Mouse (Mus musculus) forebrain, embryonic 10.5 days (tissue): ENCODE data around the gene Cdh23. TPM values are rescaled to one million over a fixed set of nuclear protein-coding genes. Genes with fewer than 3 reads are reported as not detected.

Experiments used
- DNase-seq: peaks from one replicate; pipeline ENCODE4 v3.0.0-alpha.2; 2017; ENCODE audit warnings: low spot score; ENCODE audit errors: extremely low spot score
- H3K27ac ChIP-seq: fragments of 300-500 bp; sonication (generic); 2 replicates; pipeline ENCODE4 v1.5.1; 2016; ENCODE audit warnings: mild to moderate bottlenecking
- H3K27me3 ChIP-seq: fragments of 300-500 bp; sonication (generic); 2 replicates; pipeline ENCODE4 v1.6.1; 2016; ENCODE audit warnings: mild to moderate bottlenecking; ENCODE audit not compliant: poor library complexity, severe bottlenecking
- H3K36me3 ChIP-seq: fragments of 300-500 bp; sonication (generic); replicated peaks from 2 replicates; pipeline ENCODE4 v1.6.1; 2016; ENCODE audit warnings: mild to moderate bottlenecking, moderate library complexity
- H3K4me1 ChIP-seq: fragments of 300-500 bp; sonication (generic); 2 replicates; pipeline ENCODE4 v1.6.1; 2016
- H3K4me3 ChIP-seq: fragments of 300-500 bp; sonication (generic); 2 replicates; pipeline ENCODE4 v1.5.1; 2016; ENCODE audit warnings: mild to moderate bottlenecking, moderate library complexity
- H3K9me3 ChIP-seq: fragments of 300-500 bp; sonication (generic); 2 replicates; pipeline ENCODE4 v1.6.1; 2016; ENCODE audit warnings: mild to moderate bottlenecking, moderate library complexity
- WGBS: fragments of 180-500 bp; shearing (Covaris S2); methylation state at CpG from one replicate; pipeline ENCODE4 v1.1.7; 2016; 5-methylcytosine and 5-hydroxymethylcytosine counted together
- polyA plus RNA-seq: library from polyadenylated mRNA; unstranded; fragments of >200 nt; fragmentation: Nextera tagmentation; extraction: Ambion mirVana; gene quantifications from 2 replicates; pipeline ENCODE4 v1.2.1, GENCODE M21; 2016

Gene Cdh23
- polyA plus RNA-seq, 1 experiment from 2014 or later, result 0.32 TPM

- peaks cover 86% of the 10 kb centered on the region for H3K36me3 ChIP-seq
- no peak for DNase-seq
- peaks cover 6% of the 10 kb centered on the region for H3K4me1 ChIP-seq
- H3K27ac ChIP-seq, result no peak overlapping the region
- H3K4me3 ChIP-seq, result no peak overlapping the region
- WGBS, result 89% methylated on average over 3 of the region's 3 CpGs
- H3K9me3 ChIP-seq, result no peaks in the 10 kb centered on the region
- H3K27me3 ChIP-seq, result no peaks in the 10 kb centered on the region
These were observed 400.9 kb downstream of the Cdh23 start for GRCm38 (mm10) chr10:60295356-60295755.

GRCm38 (mm10) chr10:60294621-60295020 lies 401.7 kb downstream of the Cdh23 start:
- no peak for DNase-seq
- peaks cover 79% of the 10 kb centered on the region for H3K36me3 ChIP-seq
- no peak overlapping the region for H3K4me3 ChIP-seq
- H3K9me3 ChIP-seq, result no peaks in the 10 kb centered on the region
- H3K27ac ChIP-seq, result no peak overlapping the region
- WGBS, result 82% methylated on average over 7 of the region's 7 CpGs
- H3K27me3 ChIP-seq, result no peaks in the 10 kb centered on the region
- H3K4me1 ChIP-seq, result peaks cover 14% of the 10 kb centered on the region

DNA sequence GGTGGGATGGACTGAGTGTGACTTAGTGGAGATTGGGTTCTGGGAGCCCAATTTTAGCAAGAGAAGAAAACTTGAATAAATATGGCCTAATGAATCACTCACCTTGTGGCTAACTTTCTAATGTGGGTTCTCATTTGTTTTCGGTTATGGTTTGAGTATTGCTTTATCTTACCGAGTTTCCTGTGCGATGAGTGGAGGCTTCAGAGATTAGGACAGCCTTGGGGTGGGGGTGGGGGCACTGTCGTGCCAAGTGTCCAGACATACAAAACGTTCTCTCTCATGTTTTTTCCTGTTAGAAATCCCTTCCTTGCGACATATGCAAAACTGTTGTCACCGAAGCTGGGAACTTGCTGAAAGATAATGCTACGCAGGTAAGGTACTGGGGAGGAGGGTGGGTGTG lies 404.1 kb downstream of the Cdh23 start:
- H3K9me3 ChIP-seq, result no peaks in the 10 kb centered on the region
- peaks cover 25% of the 10 kb centered on the region for H3K4me1 ChIP-seq
- H3K36me3 ChIP-seq, result peaks cover 57% of the 10 kb centered on the region
- 89% methylated on average over 8 of the region's 8 CpGs for WGBS
- H3K27me3 ChIP-seq, result no peaks in the 10 kb centered on the region
- H3K27ac ChIP-seq, result no peak overlapping the region
- no peak overlapping the region for H3K4me3 ChIP-seq
- no peak for DNase-seq

DNA sequence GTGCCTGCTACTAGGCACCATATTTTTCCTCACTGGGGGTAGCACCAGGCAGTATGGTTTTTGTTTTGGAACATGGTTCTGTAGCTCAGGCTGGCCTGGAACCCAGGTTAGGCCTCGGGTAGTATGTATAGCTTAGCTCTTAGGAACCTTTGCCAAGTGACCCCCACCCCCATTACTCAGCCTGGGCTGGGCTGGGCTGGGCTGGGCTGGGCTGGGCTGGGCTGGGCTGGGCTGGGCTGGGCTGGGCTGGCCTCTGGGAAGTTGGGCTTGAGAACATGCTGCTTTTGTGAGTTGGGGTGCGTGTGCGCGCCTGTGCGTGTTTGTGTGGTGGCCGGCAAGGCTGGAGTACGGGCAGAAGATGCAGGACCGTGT lies 405.6 kb downstream of the Cdh23 start:
- 90% methylated on average over 8 of the region's 8 CpGs for WGBS
- Histone ChIP-seq H3K4me3 (no peak overlapping the region), H3K27ac (no peak overlapping the region), H3K36me3 (peaks cover 46% of the 10 kb centered on the region), H3K9me3 (no peaks in the 10 kb centered on the region), H3K27me3 (no peaks in the 10 kb centered on the region), H3K4me1 (peaks cover 38% of the 10 kb centered on the region)
- no peak for DNase-seq

DNA sequence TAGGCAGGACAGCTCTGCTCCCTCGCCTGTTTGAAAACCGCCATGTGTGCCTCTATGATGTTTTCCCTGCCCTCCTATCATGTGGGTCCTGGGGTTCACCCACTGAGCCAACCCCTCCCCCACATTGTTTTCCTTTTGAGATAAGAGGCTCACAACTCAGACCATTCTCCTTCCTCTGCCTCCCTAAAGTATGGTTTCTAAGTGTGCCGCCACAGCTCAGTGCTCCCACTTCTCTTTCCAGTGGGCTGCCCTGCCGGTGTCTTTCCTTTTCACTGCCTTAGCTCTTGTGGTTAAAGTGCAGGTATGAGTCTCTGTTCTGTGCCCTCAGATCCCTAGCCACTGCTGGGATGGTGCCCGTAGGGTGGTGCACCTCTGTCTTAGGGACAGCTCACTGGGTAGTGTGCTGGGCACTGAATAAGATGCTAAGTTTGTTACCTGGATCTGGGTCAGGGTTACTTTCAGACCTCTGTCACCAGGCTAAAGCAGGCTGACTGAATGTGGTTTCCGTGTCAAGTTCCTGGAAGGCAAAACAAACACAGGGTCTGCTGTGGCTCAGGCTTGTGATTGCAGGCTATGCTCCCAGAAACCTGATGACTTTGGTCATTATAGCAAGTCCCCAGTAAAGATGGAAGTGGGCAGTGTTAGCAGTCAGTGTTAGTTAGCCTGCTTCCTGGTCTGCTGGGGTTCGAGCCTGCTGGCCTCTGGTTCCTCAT lies 406.1 kb downstream of the Cdh23 start:
- Histone ChIP-seq H3K27ac (0 out of 2 replicates have a peak overlapping the region, but pooled peaks have one; percentile 6), H3K27me3 (no peaks in the 10 kb centered on the region), H3K4me3 (no peak overlapping the region), H3K36me3 (peaks cover 40% of the 10 kb centered on the region), H3K9me3 (no peaks in the 10 kb centered on the region), H3K4me1 (peaks cover 44% of the 10 kb centered on the region)
- no peak for DNase-seq
- WGBS, result 78% methylated on average over 7 of the region's 7 CpGs

- Histone ChIP-seq H3K4me3 (no peak overlapping the region), H3K27me3 (no peaks in the 10 kb centered on the region), H3K9me3 (no peaks in the 10 kb centered on the region), H3K27ac (no peak overlapping the region), H3K36me3 (peaks cover 31% of the 10 kb centered on the region), H3K4me1 (peaks cover 53% of the 10 kb centered on the region)
- WGBS, result 93% methylated on average over 8 of the region's 8 CpGs
- DNase-seq, result no peak
These were observed 407.1 kb downstream of the Cdh23 start for GRCm38 (mm10) chr10:60289216-60289615.

GRCm38 (mm10) chr10:60287726-60288125 lies 408.6 kb downstream of the Cdh23 start:
- H3K4me1 ChIP-seq, result peaks cover 66% of the 10 kb centered on the region
- H3K27ac ChIP-seq, result no peak overlapping the region

GRCm38 (mm10) chr10:60287161-60287560 lies 409.1 kb downstream of the Cdh23 start:
- WGBS, result 90% methylated on average over 4 of the region's 4 CpGs
- Histone ChIP-seq H3K4me1 (peaks cover 72% of the 10 kb centered on the region), H3K4me3 (no peak overlapping the region), H3K27ac (0 out of 2 replicates have a peak overlapping the region, but pooled peaks have one; percentile 13), H3K9me3 (no peaks in the 10 kb centered on the region), H3K27me3 (no peaks in the 10 kb centered on the region), H3K36me3 (peaks cover 16% of the 10 kb centered on the region)
- DNase-seq, result no peak

More at GRCm38 (mm10) chr10:60287726-60288125, 408.6 kb downstream of the Cdh23 start:
- Histone ChIP-seq H3K4me3 (no peak overlapping the region), H3K36me3 (peaks cover 19% of the 10 kb centered on the region), H3K9me3 (no peaks in the 10 kb centered on the region), H3K27me3 (no peaks in the 10 kb centered on the region)
- WGBS, result 94% methylated on average over 2 of the region's 2 CpGs
- no peak for DNase-seq

- peaks cover 78% of the 10 kb centered on the region for H3K4me1 ChIP-seq
- H3K27me3 ChIP-seq, result no peaks in the 10 kb centered on the region
- 97% methylated on average over 7 of the region's 7 CpGs for WGBS
- no peaks in the 10 kb centered on the region for H3K9me3 ChIP-seq
- peak overlapping the region; percentile 82; the same call in 1 of the 2 replicates for H3K27ac ChIP-seq
- H3K36me3 ChIP-seq, result peaks cover 10% of the 10 kb centered on the region
- no peak overlapping the region for H3K4me3 ChIP-seq
- DNase-seq, result no peak
These were observed 409.7 kb downstream of the Cdh23 start for GRCm38 (mm10) chr10:60286546-60286945.

GRCm38 (mm10) chr10:60285676-60286372 lies 410.5 kb downstream of the Cdh23 start:
- H3K36me3 ChIP-seq, result peaks cover 6% of the 10 kb centered on the region; the same call in 1 of the 2 replicates
- H3K4me1 ChIP-seq, result peaks cover 83% of the 10 kb centered on the region
- no peaks in the 10 kb centered on the region for H3K9me3 ChIP-seq
- 68% methylated on average over 14 of the region's 14 CpGs for WGBS
- H3K27me3 ChIP-seq, result no peaks in the 10 kb centered on the region
- peak overlapping the region; percentile 33 for H3K4me3 ChIP-seq
- DNase-seq, result peak; percentile 66
- peak overlapping the region; percentile 82 for H3K27ac ChIP-seq

DNA sequence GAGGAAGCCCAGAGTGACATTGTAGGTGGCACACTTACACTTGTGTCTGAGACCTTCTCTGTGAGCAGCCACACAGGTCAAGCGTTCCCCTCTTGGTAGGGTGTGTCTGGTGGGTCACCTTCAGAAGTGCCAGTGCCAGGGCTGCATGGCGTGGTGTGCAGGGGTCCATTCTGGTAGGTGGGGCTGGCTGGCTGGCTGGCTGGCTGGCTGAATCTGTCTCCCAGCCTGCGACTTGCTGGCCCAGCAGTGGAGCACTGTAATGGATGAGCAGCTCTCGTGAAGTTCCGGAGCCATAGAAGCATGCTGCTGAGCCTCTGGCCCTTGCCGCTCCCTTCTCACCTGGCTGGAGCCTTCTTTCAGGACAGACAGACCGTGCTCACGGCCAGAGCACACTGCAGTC lies 411.1 kb downstream of the Cdh23 start:
- WGBS, result 77% methylated on average over 8 of the region's 8 CpGs
- H3K4me1 ChIP-seq, result peaks cover 83% of the 10 kb centered on the region
- DNase-seq, result no peak

GRCm38 (mm10) chr10:60284676-60285111 lies 411.6 kb downstream of the Cdh23 start:
- WGBS, result 74% methylated on average over 8 of the region's 8 CpGs
- H3K4me3 ChIP-seq, result peak overlapping the region; percentile 33; the same call in 1 of the 2 replicates
- no peaks in the 10 kb centered on the region for H3K27me3 ChIP-seq
- peak overlapping the region; percentile 82 for H3K27ac ChIP-seq
- DNase-seq, result no peak
- no peaks in the 10 kb centered on the region for H3K9me3 ChIP-seq
- peaks cover 83% of the 10 kb centered on the region for H3K4me1 ChIP-seq
- peaks cover 10% of the 10 kb centered on the region; the same call in 1 of the 2 replicates for H3K36me3 ChIP-seq

More for the DNA sequence above, 411.1 kb downstream of the Cdh23 start:
- Histone ChIP-seq H3K9me3 (no peaks in the 10 kb centered on the region), H3K36me3 (peaks cover 6% of the 10 kb centered on the region; the same call in 1 of the 2 replicates), H3K27me3 (no peaks in the 10 kb centered on the region), H3K4me3 (peak overlapping the region; percentile 33), H3K27ac (peak overlapping the region; percentile 82)

- no peak for DNase-seq
- Histone ChIP-seq H3K4me3 (no peak overlapping the region), H3K4me1 (peaks cover 83% of the 10 kb centered on the region), H3K9me3 (no peaks in the 10 kb centered on the region), H3K27ac (peak overlapping the region; percentile 82), H3K27me3 (no peaks in the 10 kb centered on the region), H3K36me3 (peaks cover 11% of the 10 kb centered on the region)
- 85% methylated on average over 6 of the region's 6 CpGs for WGBS
These were observed 412.0 kb downstream of the Cdh23 start for GRCm38 (mm10) chr10:60284248-60284647.
